17 mouse cellular contexts compared by ENCODE assay signal in the genomic region with DNA sequence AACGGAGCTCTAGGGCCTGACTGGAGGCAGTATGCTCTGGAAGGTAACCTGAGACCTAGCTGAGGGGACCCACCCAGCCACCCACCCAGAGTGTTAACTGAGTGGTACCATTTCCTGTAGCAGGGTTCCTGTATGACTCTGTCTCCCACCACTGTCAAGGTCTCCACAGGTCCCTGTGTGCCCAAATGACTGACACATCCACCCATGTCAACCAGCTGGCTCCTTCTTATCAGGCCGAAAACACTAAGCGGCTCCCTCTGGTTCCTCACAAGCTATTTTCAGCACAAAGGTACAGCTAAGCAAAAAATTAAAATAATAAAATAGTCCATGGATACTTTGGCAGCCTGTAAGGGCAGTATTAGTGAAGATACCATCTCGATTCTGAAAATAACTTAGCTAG. TPM values are rescaled to one million over a fixed set of nuclear protein-coding genes. Genes with fewer than 3 reads are reported as not detected.
DNase-seq lines count a peak whose midpoint lies in the region; ATAC-seq and TF ChIP-seq lines count a peak whose summit lies in the region.
"Had no signal": no experiment of that assay in that cellular context is flagged by ENCODE, and none has a peak within 500 bp of the region (broad histone marks: within the 10 kb centered on the region; RNA-seq: fewer than 3 reads in every experiment).

No protein-coding gene starts in this region.

- no peak overlapping the region for H3K4me2 ChIP-seq in heart, postnatal 0 days (ENCODE audit: low read depth, low read length)
- H3K4me2 ChIP-seq in liver, embryonic 14.5 days (ENCODE audit: low read depth): peak overlapping the region; percentile 11
- H3K4me2 ChIP-seq in midbrain, embryonic 11.5 days: no peak overlapping the region
- H3K4me2 ChIP-seq: embryonic facial prominence, embryonic 15.5 days; hindbrain, embryonic 12.5 days; intestine, embryonic 15.5 days; neural tube, embryonic 15.5 days had no signal

- no peaks in the 10 kb centered on the region for H3K27me3 ChIP-seq in heart, postnatal 0 days (ENCODE audit: control insufficient read depth, insufficient read depth, low read length)
- H3K27me3 ChIP-seq in E14TG2a.4 (ENCODE audit: insufficient read depth, low read length): no peaks in the 10 kb centered on the region
- H3K27me3 ChIP-seq in liver, embryonic 14.5 days (ENCODE audit: control insufficient read depth, insufficient read depth, low read length): no peaks in the 10 kb centered on the region
- H3K27me3 ChIP-seq in midbrain, embryonic 11.5 days (ENCODE audit: control insufficient read depth, insufficient read depth, low read length): no peaks in the 10 kb centered on the region
- H3K27me3 ChIP-seq: embryonic facial prominence, embryonic 15.5 days; hindbrain, embryonic 12.5 days; intestine, embryonic 15.5 days; neural tube, embryonic 15.5 days had no signal

- H3K27ac ChIP-seq in heart, postnatal 0 days (ENCODE audit: low read depth): peak overlapping the region; percentile 76
- peak overlapping the region; percentile 87 for H3K27ac ChIP-seq in liver, embryonic 14.5 days
- H3K27ac ChIP-seq in midbrain, embryonic 11.5 days (ENCODE audit: low read depth, low read length): no peak overlapping the region
- H3K27ac ChIP-seq: embryonic facial prominence, embryonic 15.5 days; hindbrain, embryonic 12.5 days; intestine, embryonic 15.5 days; neural tube, embryonic 15.5 days had no signal

- peak; percentile 48; the same call in 1 of the 2 replicates for ATAC-seq in heart, postnatal 0 days (ENCODE audit: insufficient read depth, low read depth)
- ATAC-seq in common myeloid progenitor, adult 5-6 weeks (replicated peaks; ENCODE audit: low read depth, poor library complexity, severe bottlenecking): peak; percentile 33
- peak; percentile 76 for ATAC-seq in liver, embryonic 14.5 days (ENCODE audit: insufficient read depth)
- no peak for ATAC-seq in midbrain, embryonic 11.5 days (ENCODE audit: low FRiP score)
- ATAC-seq: forebrain, embryonic 14.5 days; intestine, embryonic 15.5 days had no signal

- H3K4me3 ChIP-seq in heart, postnatal 0 days (ENCODE audit: low read depth, low read length): no peak overlapping the region
- H3K4me3 ChIP-seq in E14TG2a.4 (replicated peaks; ENCODE audit: low read length): peak overlapping the region; percentile 26; the same call in 1 of the 2 replicates
- H3K4me3 ChIP-seq in liver, embryonic 14.5 days (ENCODE audit: insufficient read depth in 1 of 2, low read depth in 2 of 2, low read length in 2 of 2): no peak overlapping the region
- no peak overlapping the region for H3K4me3 ChIP-seq in midbrain, embryonic 11.5 days (ENCODE audit: low read depth, low read length)
- H3K4me3 ChIP-seq: embryonic facial prominence, embryonic 15.5 days; hindbrain, embryonic 12.5 days; intestine, embryonic 15.5 days; megakaryocyte, embryonic 14.5 days; neural tube, embryonic 15.5 days had no signal

- TF ChIP-seq EP300 in heart, postnatal 0 days (IDR thresholded peaks at IDR 0.05; ENCODE audit: low read depth): no peak
- no peak for TF ChIP-seq EP300 in liver, embryonic 14.5 days (IDR thresholded peaks at IDR 0.05; ENCODE audit: low read depth)

- peaks cover 19% of the 10 kb centered on the region for H3K4me1 ChIP-seq in heart, postnatal 0 days (ENCODE audit: control insufficient read depth, insufficient read depth)
- peaks cover 49% of the 10 kb centered on the region for H3K4me1 ChIP-seq in E14TG2a.4 (replicated peaks; ENCODE audit: low read depth, low read length)
- H3K4me1 ChIP-seq in liver, embryonic 14.5 days (replicated peaks; ENCODE audit: control insufficient read depth in 2 of 2, insufficient read depth in 2 of 2, low read length in 1 of 2): peaks cover 27 to 39% of the 10 kb centered on the region in 2 experiments
- no peaks in the 10 kb centered on the region for H3K4me1 ChIP-seq in midbrain, embryonic 11.5 days (ENCODE audit: control insufficient read depth, insufficient read depth, low read length)
- H3K4me1 ChIP-seq: intestine, embryonic 15.5 days; neural tube, embryonic 15.5 days had no signal

- no peak for TF ChIP-seq CTCF in heart, postnatal 0 days (IDR thresholded peaks at IDR 0.05; ENCODE audit: low read depth)
- no peak for TF ChIP-seq CTCF in E14TG2a.4 (conservative IDR thresholded peaks at IDR 0.05; ENCODE audit: low read length)
- no peak for TF ChIP-seq CTCF in liver, embryonic 14.5 days (IDR thresholded peaks at IDR 0.05; ENCODE audit: low read depth)

- peak; percentile 49 for DNase-seq in heart, postnatal 0 days (ENCODE audit: low spot score)
- DNase-seq in heart, adult 9 months (ENCODE audit: low spot score in 2 of 2): no peak
- no peak for DNase-seq in liver, embryonic 14.5 days (ENCODE audit: low read depth in 3 of 3, low spot score in 3 of 3)
- no peak for DNase-seq in midbrain, embryonic 11.5 days (ENCODE audit: low spot score, missing footprints)
- no peak for DNase-seq in neural tube, embryonic 10.5 days (ENCODE audit: extremely low spot score, low spot score)
- no peak for DNase-seq in adrenal gland, adult (ENCODE audit: inconsistent age in 2 of 2, low spot score in 1 of 2)
- DNase-seq: cerebellum, adult 11 months; thymus, postnatal 25 days had no signal

- H3K9me3 ChIP-seq in heart, postnatal 0 days (replicated peaks; ENCODE audit: control insufficient read depth, low read length): no peaks in the 10 kb centered on the region
- H3K9me3 ChIP-seq in E14TG2a.4 (ENCODE audit: low read length): no peaks in the 10 kb centered on the region
- no peaks in the 10 kb centered on the region for H3K9me3 ChIP-seq in liver, embryonic 14.5 days (ENCODE audit: control insufficient read depth, low read length)
- H3K9me3 ChIP-seq in midbrain, embryonic 11.5 days (ENCODE audit: control insufficient read depth, low read length): no peaks in the 10 kb centered on the region
- H3K9me3 ChIP-seq: embryonic facial prominence, embryonic 15.5 days; hindbrain, embryonic 12.5 days; intestine, embryonic 15.5 days; megakaryocyte, embryonic 14.5 days; neural tube, embryonic 15.5 days had no signal

- WGBS in heart, postnatal 0 days: 19% methylated on average over 4 of the region's 4 CpGs
- 20% methylated on average over 4 of the region's 4 CpGs for WGBS in liver, embryonic 14.5 days (ENCODE audit: insufficient replicate concordance)
- 86% methylated on average over 4 of the region's 4 CpGs for WGBS in midbrain, embryonic 11.5 days

- no peaks in the 10 kb centered on the region for H3K36me3 ChIP-seq in heart, postnatal 0 days (replicated peaks; ENCODE audit: control insufficient read depth, insufficient read depth, low read length)
- no peaks in the 10 kb centered on the region for H3K36me3 ChIP-seq in E14TG2a.4 (ENCODE audit: insufficient read depth, low read length)
- H3K36me3 ChIP-seq in liver, embryonic 14.5 days (replicated peaks; ENCODE audit: control insufficient read depth, insufficient read depth, low read depth): no peaks in the 10 kb centered on the region
- H3K36me3 ChIP-seq in midbrain, embryonic 11.5 days (ENCODE audit: control insufficient read depth, insufficient read depth, low read length): no peaks in the 10 kb centered on the region
- H3K36me3 ChIP-seq: embryonic facial prominence, embryonic 15.5 days; hindbrain, embryonic 12.5 days; intestine, embryonic 15.5 days; neural tube, embryonic 15.5 days had no signal

- no peak overlapping the region for H3K9ac ChIP-seq in heart, postnatal 0 days (replicated peaks; ENCODE audit: low read depth, low read length)
- H3K9ac ChIP-seq in liver, embryonic 14.5 days (replicated peaks): peak overlapping the region; percentile 34; the same call in 1 of the 2 replicates
- H3K9ac ChIP-seq in midbrain, embryonic 11.5 days (ENCODE audit: low read length): no peak overlapping the region
- H3K9ac ChIP-seq: embryonic facial prominence, embryonic 15.5 days; hindbrain, embryonic 12.5 days; intestine, embryonic 15.5 days; neural tube, embryonic 15.5 days had no signal

RNA-seq across cellular contexts. Expression of a gene that starts 16.9 kb away (rescaled TPM):
- total RNA-seq in heart, postnatal 0 days (2014; rRNA removed; ENCODE audit: low replicate concordance): 37.4 and 45.5 TPM in 2 replicates
- 16.5 and 25.4 TPM in 2 replicates for polyA plus RNA-seq in heart, postnatal 0 days (2015; fragmentation: Nextera tagmentation; extraction: Ambion mirVana)
- total RNA-seq in common myeloid progenitor, adult 5-6 weeks (2017): 13.3 and 24.8 TPM in 2 replicates
- 5.4 TPM in 2 replicates for polyA plus RNA-seq in liver, embryonic 14.5 days (2012; rRNA removed)
- 6.9 and 7.7 TPM in 2 replicates for polyA plus RNA-seq in liver, embryonic 14.5 days (2014; fragmentation: Nextera tagmentation; extraction: Ambion mirVana)
- 15.8 and 17.0 TPM in 2 replicates for polyA plus RNA-seq in midbrain, embryonic 11.5 days (2014; fragmentation: Nextera tagmentation; extraction: Ambion mirVana)

RNA-seq across cellular contexts. Expression of a gene that starts 47.4 kb away (rescaled TPM):
- total RNA-seq in heart, postnatal 0 days (2014; rRNA removed; ENCODE audit: low replicate concordance): 2.5 and 3.8 TPM in 2 replicates
- polyA plus RNA-seq in heart, postnatal 0 days (2015; fragmentation: Nextera tagmentation; extraction: Ambion mirVana): 0.85 and 0.89 TPM in 2 replicates
- 0.41 TPM in 1 of 2 replicates, not detected in the other for total RNA-seq in common myeloid progenitor, adult 5-6 weeks (2017)
- polyA plus RNA-seq in liver, embryonic 14.5 days (2012; rRNA removed): 0.74 and 1.2 TPM in 2 replicates
- polyA plus RNA-seq in liver, embryonic 14.5 days (2014; fragmentation: Nextera tagmentation; extraction: Ambion mirVana): 0.28 and 0.40 TPM in 2 replicates
- 0.57 and 1.7 TPM in 2 replicates for polyA plus RNA-seq in midbrain, embryonic 11.5 days (2014; fragmentation: Nextera tagmentation; extraction: Ambion mirVana)
- total RNA-seq: monocyte, adult 5-6 weeks had no signal
